Mouse (Mus musculus): Measurements from ENCODE around the gene Mapkapk3.

DNA sequence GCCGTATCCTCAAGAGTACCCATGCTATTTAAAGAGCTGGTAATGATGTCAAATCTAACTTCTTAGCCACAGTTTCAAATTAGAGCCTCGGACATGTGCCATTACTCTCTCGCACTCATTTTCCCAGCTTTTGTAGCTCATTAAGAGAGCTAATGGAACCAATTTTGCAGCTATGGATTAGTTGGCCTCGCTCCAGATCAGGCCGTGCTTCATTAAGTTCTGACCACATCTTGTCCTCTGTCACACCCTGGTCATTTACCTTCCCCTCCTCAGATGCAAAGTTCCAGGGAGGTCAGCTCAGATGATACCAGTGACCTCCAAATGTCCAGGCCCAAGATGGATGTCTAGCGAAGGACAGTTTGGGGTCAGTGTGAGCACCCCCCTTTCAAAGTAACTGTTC is 14.9 kb downstream of the Mapkapk3 start:
- TF ChIP-seq POLR2A (IDR thresholded peaks at IDR 0.05; ENCODE audit: low read depth, low read length) (no peak), CTCF (IDR thresholded peaks at IDR 0.05; ENCODE audit: extremely low read depth, insufficient read depth, insufficient read length, insufficient replicate concordance) (no peak)

All from spleen, adult 2 months (tissue).